Mouse (Mus musculus): ENCODE data around the gene Tgfbr1. TPM values are rescaled to one million over a fixed set of nuclear protein-coding genes. Genes with fewer than 3 reads are reported as not detected.

Gene Tgfbr1
- total RNA-seq, 4 experiments from 2014 or later: 12.6 to 14.0 (median 13.2) TPM

- DNase-seq (ENCODE audit: low spot score): no peak
Observed at GRCm38 (mm10) chr4:47420191-47420590, 67.2 kb downstream of the Tgfbr1 start.

DNA sequence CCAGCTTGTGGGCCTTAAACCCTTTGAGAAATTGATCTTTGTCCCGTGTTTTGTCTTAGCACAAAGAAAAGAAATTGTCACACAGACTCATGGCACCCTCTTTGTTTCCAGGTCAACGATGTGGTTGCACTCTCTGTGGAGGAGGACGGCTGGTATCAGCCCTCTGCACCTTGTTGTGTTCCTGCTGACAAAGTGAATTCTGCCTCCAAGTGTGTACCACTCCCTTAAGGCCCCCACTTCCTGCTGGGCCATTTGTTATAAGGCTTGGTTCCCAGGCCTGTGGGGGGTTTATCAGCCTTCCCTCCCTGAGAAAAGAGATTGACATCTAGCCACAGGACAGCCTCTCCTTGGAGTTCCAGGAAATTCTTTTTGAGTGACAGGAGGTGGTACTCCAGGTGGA is 69.2 kb downstream of the Tgfbr1 start:
- no peak for DNase-seq (ENCODE audit: low spot score)

DNA sequence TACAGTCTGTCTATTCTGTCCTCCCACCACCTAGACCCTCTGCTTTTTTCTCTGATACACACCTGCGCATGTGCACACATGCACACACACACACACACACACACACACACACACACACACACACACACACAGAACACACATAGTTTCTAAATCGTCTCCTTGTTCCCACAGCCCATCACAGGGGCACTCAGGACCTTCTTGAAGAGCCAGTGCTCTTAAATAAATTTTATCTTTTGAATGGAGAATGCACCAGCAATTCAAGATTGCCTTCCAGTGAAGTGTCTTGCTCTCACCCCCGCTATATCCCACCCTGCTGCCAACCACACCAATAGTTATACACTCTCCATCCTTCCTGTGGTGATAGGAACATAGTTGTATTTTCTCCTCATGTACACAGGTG is 69.9 kb downstream of the Tgfbr1 start:
- DNase-seq (ENCODE audit: low spot score): no peak

- DNase-seq (ENCODE audit: low spot score): no peak
Observed at GRCm38 (mm10) chr4:47424376-47424775, 71.4 kb downstream of the Tgfbr1 start.

- no peak for DNase-seq (ENCODE audit: low spot score)
Observed at GRCm38 (mm10) chr4:47425247-47425830, 72.3 kb downstream of the Tgfbr1 start.

DNA sequence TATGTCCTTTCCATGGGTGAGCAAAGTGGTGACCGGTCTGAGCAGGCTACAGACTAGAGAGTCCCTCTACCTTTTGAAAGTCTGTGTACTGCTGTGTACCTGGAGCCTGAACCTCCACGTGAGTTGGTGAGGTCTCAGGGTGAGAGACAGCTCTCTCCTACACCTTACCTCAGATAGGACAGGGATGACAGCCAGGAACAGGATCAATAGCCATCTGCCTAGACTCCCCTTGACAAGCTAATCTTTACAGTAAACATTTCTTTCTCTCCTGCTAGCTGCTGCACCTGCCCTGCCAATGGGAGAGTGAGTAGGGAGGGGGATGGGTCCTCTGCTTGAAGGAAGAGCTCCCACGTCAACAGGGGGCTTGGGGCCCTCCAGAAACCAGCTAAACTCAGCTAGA is 74.6 kb downstream of the Tgfbr1 start:
- DNase-seq (ENCODE audit: low spot score): no peak

GRCm38 (mm10) chr4:47430557-47430956 is 77.5 kb downstream of the Tgfbr1 start:
- DNase-seq (ENCODE audit: low spot score): no peak

- DNase-seq (ENCODE audit: low spot score): no peak
Observed at GRCm38 (mm10) chr4:47431081-47431480, 78.1 kb downstream of the Tgfbr1 start.

DNA sequence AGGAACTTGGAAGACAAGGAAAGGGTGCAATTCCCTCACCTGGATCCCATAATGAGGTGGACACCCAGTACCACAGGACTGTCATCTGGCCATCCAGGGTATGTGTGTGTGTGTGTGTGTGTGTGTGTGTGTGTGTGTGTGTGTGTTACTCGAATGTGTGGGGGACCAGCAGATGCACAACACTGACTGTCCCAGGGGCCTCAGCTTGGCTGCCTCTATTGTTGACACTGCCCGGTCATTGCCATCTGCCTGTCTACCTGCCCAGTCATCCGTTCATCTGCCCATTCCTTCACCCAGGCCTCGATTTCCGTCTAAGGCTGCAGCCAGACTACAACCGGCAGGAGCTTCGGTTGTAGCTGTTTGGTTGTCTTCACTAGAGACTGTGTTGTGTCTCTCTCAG is 79.7 kb downstream of the Tgfbr1 start:
- no peak for DNase-seq (ENCODE audit: low spot score)

DNA sequence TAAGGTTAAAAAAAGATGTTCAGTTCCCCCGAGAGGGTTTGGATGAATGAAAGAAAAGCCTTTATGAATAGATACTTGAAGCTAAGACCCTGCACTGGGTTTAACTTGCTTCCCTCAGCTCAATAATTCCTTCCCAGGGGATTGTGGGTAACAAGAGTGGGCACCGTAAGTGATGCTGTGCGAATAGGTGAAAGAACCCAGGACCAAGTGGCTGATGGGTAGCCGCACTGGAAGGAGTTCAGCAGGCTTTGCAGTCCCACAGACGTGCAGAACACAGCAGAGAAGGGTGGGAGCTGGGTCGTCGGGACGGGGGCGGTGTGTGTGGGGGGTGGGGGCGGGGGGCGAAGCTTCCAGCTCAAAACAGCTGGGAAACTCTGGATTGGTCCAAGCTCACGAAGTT is 82.1 kb downstream of the Tgfbr1 start:
- DNase-seq (ENCODE audit: low spot score): no peak

DNA sequence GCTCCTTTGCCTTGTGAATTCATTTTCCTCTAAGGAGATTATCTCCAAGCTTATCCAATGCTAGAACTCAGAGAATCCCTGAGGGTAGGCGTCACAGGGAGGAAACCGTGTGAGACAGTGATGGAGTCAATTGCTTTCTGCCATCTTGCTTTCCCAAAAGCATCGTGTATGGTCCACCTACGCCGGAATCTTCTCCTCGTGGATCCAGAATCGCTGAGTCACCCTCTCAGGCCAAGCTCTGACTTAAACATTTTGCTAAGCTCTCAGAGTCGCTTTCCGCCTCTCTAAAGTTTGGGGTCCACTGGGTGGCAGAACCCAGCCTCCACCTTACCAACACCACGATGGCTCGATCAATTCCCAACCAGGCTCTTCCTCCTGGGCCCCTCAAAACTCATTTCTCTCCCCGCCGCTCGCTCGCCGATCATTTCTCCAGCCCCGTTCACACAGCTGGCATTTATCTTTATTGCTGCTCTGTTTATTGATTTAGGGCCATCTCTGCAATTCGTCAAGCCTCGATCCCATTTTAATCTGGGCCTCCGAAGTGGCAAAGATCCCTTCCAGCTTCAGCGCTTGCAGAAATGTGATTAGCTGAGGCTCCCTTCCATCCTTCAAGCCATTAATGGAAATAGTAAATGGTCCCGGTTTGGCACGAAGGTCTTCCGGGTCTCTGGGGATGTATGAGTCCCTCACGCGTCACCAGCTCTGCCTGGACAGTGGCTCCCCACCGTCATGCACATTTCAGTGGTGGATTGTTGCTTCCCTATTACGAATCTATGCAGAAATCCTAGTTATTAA is 82.7 kb downstream of the Tgfbr1 start:
- no peak for DNase-seq (ENCODE audit: low spot score)

DNA sequence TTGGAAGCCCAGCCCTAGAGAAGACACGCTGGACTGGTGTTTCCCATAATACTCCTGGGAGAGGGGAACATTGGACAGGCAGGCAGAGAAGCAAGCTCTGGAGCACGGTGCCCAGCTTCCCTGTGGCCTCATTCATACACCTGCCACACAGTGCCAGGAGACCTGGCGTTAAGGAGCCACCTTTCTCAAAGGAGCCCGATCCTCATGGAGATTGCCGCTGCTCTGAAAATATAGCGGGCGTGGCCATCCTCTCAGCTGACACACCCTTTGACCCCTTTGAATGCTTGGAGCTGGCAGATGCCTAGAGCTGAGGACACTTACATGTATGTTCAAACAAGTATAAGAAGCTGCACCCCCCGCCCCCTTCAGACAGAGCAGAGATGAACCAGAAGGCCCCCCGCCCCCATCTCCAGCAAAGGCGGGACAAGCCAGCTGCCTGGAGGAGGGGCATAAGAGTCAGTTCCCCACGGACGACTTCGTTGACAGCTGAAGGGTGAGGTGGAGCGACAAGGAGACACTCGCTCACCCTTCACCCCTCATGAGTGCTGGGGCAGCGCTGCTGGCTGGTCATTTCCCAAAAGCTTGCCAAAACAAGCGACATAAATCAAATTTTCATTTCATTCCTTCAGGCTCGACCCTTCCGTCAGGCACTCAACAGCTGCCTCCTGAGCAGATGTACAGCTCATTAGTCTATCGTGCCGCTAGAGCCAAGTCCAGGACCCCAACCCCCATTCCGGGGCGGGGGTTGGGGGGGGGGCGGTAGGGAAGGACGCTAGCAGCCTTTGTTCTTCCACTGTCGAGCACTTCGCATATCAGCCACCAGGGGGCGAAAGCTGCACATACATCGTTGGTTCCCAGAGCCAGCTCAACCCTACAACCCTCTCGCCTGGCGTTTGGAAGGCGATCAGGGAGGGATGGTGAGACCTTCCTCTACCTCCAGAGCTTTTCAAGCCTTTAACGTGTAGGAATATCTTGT is 84.6 kb downstream of the Tgfbr1 start:
- DNase-seq (ENCODE audit: low spot score): peak; percentile 74

DNA sequence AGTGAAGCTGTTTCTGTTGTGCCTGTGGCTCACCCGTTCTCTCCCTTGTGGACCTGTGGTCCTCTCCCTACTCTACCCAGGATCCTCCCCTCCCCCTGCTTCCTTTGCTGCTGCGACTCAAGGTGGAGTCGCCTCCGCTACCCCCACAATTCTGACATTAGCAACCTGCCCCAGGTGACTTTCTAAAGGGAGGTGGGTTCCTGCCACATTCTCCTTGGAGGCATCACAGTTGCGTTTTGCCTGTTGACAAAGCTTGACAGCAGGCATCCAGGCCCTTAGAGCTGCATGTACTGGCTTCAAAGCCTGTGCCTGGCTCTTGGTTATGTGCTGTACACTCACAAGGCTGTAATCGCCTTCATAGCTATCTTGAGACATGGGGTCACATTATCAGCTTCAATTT is 85.9 kb downstream of the Tgfbr1 start:
- no peak for DNase-seq (ENCODE audit: low spot score)

DNA sequence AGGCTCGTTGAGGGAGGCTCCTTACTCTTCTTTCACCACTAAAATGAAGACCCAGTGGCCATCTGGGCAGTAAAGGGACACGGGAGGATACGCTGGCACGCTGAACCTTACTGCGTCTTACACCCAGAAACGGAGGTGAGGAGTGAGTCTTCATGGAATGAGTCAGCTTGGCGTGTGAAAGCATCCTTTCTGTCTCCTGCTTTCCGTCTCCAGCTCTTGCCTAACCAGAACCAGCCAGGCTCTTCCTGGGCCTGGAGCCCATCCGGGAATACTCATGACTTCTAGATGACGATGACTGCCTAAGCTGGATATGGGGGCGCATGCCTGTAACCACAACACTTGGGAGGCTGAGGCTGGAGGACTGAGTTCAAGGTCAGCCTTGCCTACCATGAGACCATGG is 87.9 kb downstream of the Tgfbr1 start:
- no peak for DNase-seq (ENCODE audit: low spot score)

DNA sequence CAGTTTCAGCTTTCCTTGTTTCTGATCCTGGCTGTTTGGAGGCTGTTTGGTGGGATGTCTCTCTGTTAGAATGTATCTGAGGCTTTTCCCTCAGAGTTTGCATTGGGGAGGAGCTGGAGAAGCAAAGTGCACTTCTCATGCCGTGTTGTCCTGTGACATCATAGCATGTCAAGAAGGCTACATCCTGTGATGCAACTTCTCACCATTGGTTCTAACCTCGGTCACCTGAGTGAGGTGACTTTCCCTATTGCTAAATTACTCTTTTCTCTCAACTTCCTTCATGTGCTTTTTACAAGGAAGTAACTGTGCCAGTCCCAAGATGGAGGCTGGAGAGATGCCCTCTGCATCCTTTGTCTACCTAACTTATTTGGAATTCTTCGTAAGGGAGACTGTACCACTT is 95.5 kb downstream of the Tgfbr1 start:
- no peak for DNase-seq (ENCODE audit: low spot score)

DNA sequence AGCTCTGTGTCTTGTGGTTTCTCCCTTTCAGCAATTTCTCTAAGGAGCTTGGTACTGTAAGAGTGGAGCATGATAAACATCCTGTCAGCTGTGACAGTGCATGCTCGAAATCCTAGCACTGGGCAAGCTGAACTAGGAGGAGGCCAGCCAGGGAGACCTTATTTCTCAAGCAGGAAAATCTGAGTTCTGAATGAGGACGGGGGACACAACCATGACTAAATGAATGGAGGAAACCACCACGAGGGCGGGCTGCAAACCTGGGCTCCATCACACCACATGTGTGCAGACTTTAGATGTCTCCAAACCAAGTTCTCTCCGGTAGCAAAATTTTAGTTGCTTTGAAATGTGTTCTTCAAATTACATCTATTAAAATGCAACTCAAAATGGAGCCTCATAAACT is 96.1 kb downstream of the Tgfbr1 start:
- no peak for DNase-seq (ENCODE audit: low spot score)

GRCm38 (mm10) chr4:47449586-47450522 is 96.8 kb downstream of the Tgfbr1 start:
- DNase-seq (ENCODE audit: low spot score): no peak
